Mouse (Mus musculus): ENCODE results near the gene Sox2. TPM values are rescaled to one million over a fixed set of nuclear protein-coding genes. Genes with fewer than 3 reads are reported as not detected.

Gene Sox2
- polyA plus RNA-seq, 2 experiments = 0.21 to 1.3 TPM

DNA sequence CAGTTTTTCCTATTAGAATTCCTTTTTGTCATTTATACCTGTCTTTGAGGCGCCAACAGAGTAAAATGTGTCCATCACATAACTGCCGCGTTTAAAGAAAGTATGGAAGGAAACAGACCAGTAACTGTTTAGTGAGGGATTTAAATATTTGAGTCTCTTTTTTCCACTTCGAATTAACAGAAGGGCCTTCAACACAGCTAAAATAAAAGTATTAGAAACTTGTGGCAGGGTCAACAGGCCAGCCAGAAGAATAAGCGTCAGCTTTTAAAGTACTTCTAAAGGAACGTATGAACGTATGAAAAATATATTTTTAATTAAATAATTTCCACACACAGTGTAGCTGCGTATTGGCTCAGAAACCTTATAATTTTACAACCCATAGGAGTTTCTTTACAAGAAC lies 9.9 kb upstream of the Sox2 start:
- Histone ChIP-seq H3K36me3 (ENCODE audit: control insufficient read depth, insufficient read depth, low read length) (no peaks in the 10 kb centered on the region), H3K27me3 (ENCODE audit: control insufficient read depth, insufficient read depth, low read length) (peaks cover 89% of the 10 kb centered on the region), H3K9me3 (ENCODE audit: control insufficient read depth, low read length) (no peaks in the 10 kb centered on the region), H3K4me1 (ENCODE audit: control insufficient read depth, insufficient read depth, low read length) (0 out of 2 replicates have a peak, but pooled peaks cover 4% of the 10 kb centered on the region), H3K4me3 (replicated peaks; ENCODE audit: low read length) (no peak overlapping the region), H3K4me2 (replicated peaks; ENCODE audit: low read depth, low read length, severe bottlenecking) (no peak overlapping the region), H3K9ac (ENCODE audit: low read depth, low read length, severe bottlenecking) (no peak overlapping the region), H3K27ac (replicated peaks; ENCODE audit: low read depth, low read length) (no peak overlapping the region)
- no peak for ATAC-seq (ENCODE audit: low FRiP score, low read depth)
- DNase-seq (ENCODE audit: low spot score) = no peak
- 5% methylated on average over 8 of the region's 8 CpGs for WGBS
- no peak for TF ChIP-seq POLR2A (IDR thresholded peaks at IDR 0.05; ENCODE audit: borderline replicate concordance, extremely low read depth, insufficient read depth, insufficient read length)

GRCm38 (mm10) chr3:34640690-34641600 lies 9.3 kb upstream of the Sox2 start:
- Histone ChIP-seq H3K9me3 (ENCODE audit: control insufficient read depth, low read length) (no peaks in the 10 kb centered on the region), H3K4me1 (ENCODE audit: control insufficient read depth, insufficient read depth, low read length) (0 out of 2 replicates have a peak, but pooled peaks cover 4% of the 10 kb centered on the region), H3K27ac (replicated peaks; ENCODE audit: low read depth, low read length) (no peak overlapping the region), H3K4me2 (replicated peaks; ENCODE audit: low read depth, low read length, severe bottlenecking) (no peak overlapping the region), H3K4me3 (replicated peaks; ENCODE audit: low read length) (no peak overlapping the region), H3K27me3 (ENCODE audit: control insufficient read depth, insufficient read depth, low read length) (peaks cover 95% of the 10 kb centered on the region), H3K9ac (ENCODE audit: low read depth, low read length, severe bottlenecking) (no peak overlapping the region), H3K36me3 (ENCODE audit: control insufficient read depth, insufficient read depth, low read length) (no peaks in the 10 kb centered on the region)
- WGBS = 4% methylated on average over 33 of the region's 33 CpGs
- TF ChIP-seq POLR2A (IDR thresholded peaks at IDR 0.05; ENCODE audit: borderline replicate concordance, extremely low read depth, insufficient read depth, insufficient read length) = no peak
- no peak for DNase-seq (ENCODE audit: low spot score)
- peak; percentile 49; the same call in 1 of the 2 replicates for ATAC-seq (ENCODE audit: low FRiP score, low read depth)

DNA sequence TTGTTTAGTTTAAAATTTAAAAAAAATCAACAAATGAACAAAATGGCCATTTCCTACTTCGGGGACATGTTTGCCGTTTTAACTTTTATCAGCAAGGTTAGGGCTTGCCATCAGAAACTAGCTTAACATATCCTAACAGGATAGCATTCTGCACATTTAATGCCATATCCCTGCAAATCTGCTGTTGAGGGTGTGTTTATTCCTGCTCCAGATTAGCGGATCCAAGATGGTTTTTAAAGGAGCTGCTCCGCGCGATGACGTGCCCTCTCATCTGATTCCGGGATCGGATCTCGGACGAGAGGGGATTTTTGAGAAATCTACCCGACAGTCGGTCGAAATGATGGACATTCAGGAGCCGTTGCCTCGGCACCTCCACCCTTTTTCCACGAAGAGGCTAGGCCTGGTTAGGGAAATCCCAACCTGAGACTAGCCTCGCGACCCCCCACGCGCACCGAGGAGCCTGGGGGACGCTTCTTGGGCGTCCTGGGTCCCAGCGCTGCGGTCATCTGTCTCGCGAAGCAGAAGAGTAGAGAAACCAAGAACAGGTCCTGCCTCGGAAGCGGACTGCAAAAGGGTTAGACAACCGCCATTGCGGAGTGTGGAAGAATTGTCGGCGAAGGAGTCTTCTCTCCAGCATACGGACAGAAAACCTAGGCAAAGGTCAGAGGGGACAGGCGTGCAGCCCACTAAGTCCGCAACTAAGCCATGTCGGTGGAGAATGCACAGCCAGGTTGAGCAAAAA lies 8.3 kb upstream of the Sox2 start:
- no peak overlapping the region for H3K9ac ChIP-seq (ENCODE audit: low read depth, low read length, severe bottlenecking)
- no peak overlapping the region for H3K27ac ChIP-seq (replicated peaks; ENCODE audit: low read depth, low read length)
- H3K9me3 ChIP-seq (ENCODE audit: control insufficient read depth, low read length) = no peaks in the 10 kb centered on the region
- H3K4me3 ChIP-seq (replicated peaks; ENCODE audit: low read length) = 0 out of 2 replicates have a peak overlapping the region, but pooled peaks have one; percentile 14
- H3K4me1 ChIP-seq (ENCODE audit: control insufficient read depth, insufficient read depth, low read length) = 0 out of 2 replicates have a peak, but pooled peaks cover 4% of the 10 kb centered on the region
- no peak for TF ChIP-seq POLR2A (IDR thresholded peaks at IDR 0.05; ENCODE audit: borderline replicate concordance, extremely low read depth, insufficient read depth, insufficient read length)
- DNase-seq (ENCODE audit: low spot score) (no peak), ATAC-seq (ENCODE audit: low FRiP score, low read depth) (no peak)
- peak overlapping the region; percentile 24 for H3K4me2 ChIP-seq (replicated peaks; ENCODE audit: low read depth, low read length, severe bottlenecking)
- peaks cover 96% of the 10 kb centered on the region for H3K27me3 ChIP-seq (ENCODE audit: control insufficient read depth, insufficient read depth, low read length)
- 2% methylated on average over 38 of the region's 38 CpGs for WGBS
- no peaks in the 10 kb centered on the region for H3K36me3 ChIP-seq (ENCODE audit: control insufficient read depth, insufficient read depth, low read length)

GRCm38 (mm10) chr3:34642498-34642941 lies 7.7 kb upstream of the Sox2 start:
- Histone ChIP-seq H3K4me1 (ENCODE audit: control insufficient read depth, insufficient read depth, low read length) (0 out of 2 replicates have a peak, but pooled peaks cover 4% of the 10 kb centered on the region), H3K4me3 (replicated peaks; ENCODE audit: low read length) (peak overlapping the region; percentile 14; the same call in 1 of the 2 replicates), H3K4me2 (replicated peaks; ENCODE audit: low read depth, low read length, severe bottlenecking) (peak overlapping the region; percentile 24), H3K9ac (ENCODE audit: low read depth, low read length, severe bottlenecking) (no peak overlapping the region), H3K9me3 (ENCODE audit: control insufficient read depth, low read length) (no peaks in the 10 kb centered on the region), H3K27ac (replicated peaks; ENCODE audit: low read depth, low read length) (no peak overlapping the region), H3K27me3 (ENCODE audit: control insufficient read depth, insufficient read depth, low read length) (peaks cover 96% of the 10 kb centered on the region), H3K36me3 (ENCODE audit: control insufficient read depth, insufficient read depth, low read length) (no peaks in the 10 kb centered on the region)
- TF ChIP-seq POLR2A (IDR thresholded peaks at IDR 0.05; ENCODE audit: borderline replicate concordance, extremely low read depth, insufficient read depth, insufficient read length) = no peak
- 0% methylated on average over 20 of the region's 20 CpGs for WGBS
- DNase-seq (ENCODE audit: low spot score) = no peak
- no peak for ATAC-seq (ENCODE audit: low FRiP score, low read depth)

GRCm38 (mm10) chr3:34643067-34643466 lies 7.1 kb upstream of the Sox2 start:
- ATAC-seq (ENCODE audit: low FRiP score, low read depth) = no peak
- H3K27ac ChIP-seq (replicated peaks; ENCODE audit: low read depth, low read length) = no peak overlapping the region
- 0 out of 2 replicates have a peak, but pooled peaks cover 4% of the 10 kb centered on the region for H3K4me1 ChIP-seq (ENCODE audit: control insufficient read depth, insufficient read depth, low read length)
- TF ChIP-seq POLR2A (IDR thresholded peaks at IDR 0.05; ENCODE audit: borderline replicate concordance, extremely low read depth, insufficient read depth, insufficient read length) = no peak
- no peak overlapping the region for H3K4me3 ChIP-seq (replicated peaks; ENCODE audit: low read length)
- H3K36me3 ChIP-seq (ENCODE audit: control insufficient read depth, insufficient read depth, low read length) = no peaks in the 10 kb centered on the region
- H3K27me3 ChIP-seq (ENCODE audit: control insufficient read depth, insufficient read depth, low read length) = peaks cover 97% of the 10 kb centered on the region
- WGBS = 8% methylated on average over 5 of the region's 5 CpGs
- H3K9ac ChIP-seq (ENCODE audit: low read depth, low read length, severe bottlenecking) = no peak overlapping the region
- no peak overlapping the region for H3K4me2 ChIP-seq (replicated peaks; ENCODE audit: low read depth, low read length, severe bottlenecking)
- no peaks in the 10 kb centered on the region for H3K9me3 ChIP-seq (ENCODE audit: control insufficient read depth, low read length)
- no peak for DNase-seq (ENCODE audit: low spot score)
